Mouse (Mus musculus): ENCODE data around the gene Rprd1b. TPM values are rescaled to one million over a fixed set of nuclear protein-coding genes. Genes with fewer than 3 reads are reported as not detected.
A peak's percentile ranks its signal among the peaks of the same experiment; 100 is the strongest.
"Not testable (repeated sequence)": the region's sequence is repeated elsewhere in the genome, so short reads cannot be mapped to it uniquely, and the experiment has no call there.

Rprd1b gene
- polyA plus RNA-seq, 1 experiment from 2014 or later, result 20.1 TPM

- in situ Hi-C loops (cut with MboI; ENCODE audit: low pct_unique_long_range_greater_than_20kb), result no loop called here
- ChIA-PET CTCF (no interaction called here), POLR2A (no interaction called here)
- TF ChIP-seq CTCF (IDR thresholded peaks at IDR 0.05), result no peak
- H3K27me3 ChIP-seq, result no peaks in the 10 kb centered on the region
- DNase-seq (ENCODE audit: low read depth, low spot score) (no peak), ATAC-seq (no peak)
Measured at GRCm38 (mm10) chr2:158040396-158040795, 12.1 kb downstream of the Rprd1b start.

DNA sequence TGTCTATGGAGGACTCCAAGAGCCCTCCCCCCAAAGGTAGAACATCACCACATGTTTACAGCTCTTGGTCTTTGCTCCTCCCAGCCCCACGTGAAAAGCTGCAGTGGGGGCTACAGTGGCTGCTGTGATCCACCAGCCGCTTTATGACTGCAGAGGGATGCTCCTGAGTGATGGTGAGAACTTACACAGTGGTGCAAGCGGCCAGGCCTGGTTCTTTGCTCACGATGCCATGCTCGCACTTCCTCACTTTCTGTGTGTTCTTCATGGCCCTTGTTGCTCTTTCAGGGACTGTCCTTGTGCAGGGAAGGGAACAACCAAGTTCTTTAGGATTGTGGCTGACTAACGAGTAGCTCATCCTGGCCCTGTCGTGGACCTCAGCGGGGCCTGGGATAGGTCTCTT lies 15.2 kb downstream of the Rprd1b start:
- ATAC-seq (no peak), DNase-seq (ENCODE audit: low read depth, low spot score) (no peak)
- no peak for TF ChIP-seq CTCF (IDR thresholded peaks at IDR 0.05)
- no peaks in the 10 kb centered on the region for H3K27me3 ChIP-seq
- in situ Hi-C loops (cut with MboI; ENCODE audit: low pct_unique_long_range_greater_than_20kb), result no loop called here
- ChIA-PET CTCF (interaction anchor here (1.2 to 1.5 kb wide), 2 partner anchors 12 to 21 kb away, joined by 3 to 6 read pairs; no protein-coding TSS in a partner anchor), POLR2A (no interaction called here)

DNA sequence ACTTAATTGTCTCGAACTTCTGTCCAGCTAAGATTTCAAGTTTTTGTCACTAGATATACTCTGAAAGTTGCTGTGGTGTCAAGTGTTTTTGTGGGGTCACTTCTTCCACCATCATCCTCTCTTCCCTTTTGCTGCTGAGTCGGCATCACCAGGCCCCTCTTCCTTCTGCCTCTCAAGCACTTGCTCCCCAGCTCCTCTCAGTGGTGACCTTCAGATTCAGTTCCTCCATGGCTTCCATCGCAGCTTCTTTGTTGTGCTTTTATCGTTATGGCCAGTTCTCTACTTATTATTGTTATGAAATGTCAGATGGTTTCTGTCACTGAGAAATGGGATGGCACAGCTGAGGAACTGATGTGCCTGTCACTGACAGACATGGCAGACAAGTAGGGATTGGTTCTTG lies 17.9 kb downstream of the Rprd1b start:
- no peaks in the 10 kb centered on the region for H3K27me3 ChIP-seq
- ATAC-seq, result no peak
- peak; percentile 23 for TF ChIP-seq CTCF (IDR thresholded peaks at IDR 0.05)
- DNase-seq (ENCODE audit: low read depth, low spot score), result no peak
- in situ Hi-C loops (cut with MboI; ENCODE audit: low pct_unique_long_range_greater_than_20kb), result no loop called here
- POLR2A ChIA-PET, result interaction anchor here (1.7 kb wide), 1 partner anchor 9 kb away, joined by 4 read pairs; no protein-coding TSS in a partner anchor
- CTCF ChIA-PET, result interaction anchor here (0.8 to 2.4 kb wide), 5 partner anchors 9 to 159 kb away, joined by 3 to 8 read pairs (median 4); no protein-coding TSS in a partner anchor

GRCm38 (mm10) chr2:158047903-158048302 lies 19.6 kb downstream of the Rprd1b start:
- peak; percentile 77 for TF ChIP-seq CTCF (IDR thresholded peaks at IDR 0.05)
- ATAC-seq (no peak), DNase-seq (ENCODE audit: low read depth, low spot score) (no peak)
- H3K27me3 ChIP-seq, result no peaks in the 10 kb centered on the region
- in situ Hi-C loops (cut with MboI; ENCODE audit: low pct_unique_long_range_greater_than_20kb), result no loop called here
- POLR2A ChIA-PET, result no interaction called here
- CTCF ChIA-PET, result interaction anchor here (1.0 to 2.2 kb wide), 4 partner anchors 9 to 133 kb away, joined by 3 to 9 read pairs (median 4); no protein-coding TSS in a partner anchor

DNA sequence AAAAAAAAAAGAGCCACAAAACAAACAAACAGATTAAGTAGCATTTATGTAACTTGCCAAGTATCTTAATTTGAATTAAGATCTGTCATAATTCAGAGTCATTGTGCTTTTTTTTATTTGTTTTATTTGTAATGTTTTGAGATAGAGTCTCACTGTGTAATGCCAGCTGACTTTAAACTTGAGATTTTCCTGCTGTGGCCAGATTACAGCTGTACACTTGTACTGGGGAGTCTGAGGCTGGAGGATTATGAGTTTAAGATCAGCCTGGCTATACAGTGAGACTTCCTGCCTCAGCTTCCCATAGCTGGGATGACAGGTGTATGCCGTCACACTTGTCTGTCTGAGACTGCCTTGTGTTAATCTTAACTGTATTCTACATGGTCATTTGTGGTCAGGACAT lies 20.4 kb downstream of the Rprd1b start:
- DNase-seq (ENCODE audit: low read depth, low spot score), result no peak
- H3K27me3 ChIP-seq, result no peaks in the 10 kb centered on the region
- no peak for ATAC-seq
- POLR2A ChIA-PET, result no interaction called here
- TF ChIP-seq CTCF (IDR thresholded peaks at IDR 0.05), result no peak
- in situ Hi-C loops (cut with MboI; ENCODE audit: low pct_unique_long_range_greater_than_20kb), result no loop called here
- CTCF ChIA-PET, result interaction anchor here (2.2 kb wide), 1 partner anchor 11 kb away, joined by 9 read pairs; no protein-coding TSS in a partner anchor

DNA sequence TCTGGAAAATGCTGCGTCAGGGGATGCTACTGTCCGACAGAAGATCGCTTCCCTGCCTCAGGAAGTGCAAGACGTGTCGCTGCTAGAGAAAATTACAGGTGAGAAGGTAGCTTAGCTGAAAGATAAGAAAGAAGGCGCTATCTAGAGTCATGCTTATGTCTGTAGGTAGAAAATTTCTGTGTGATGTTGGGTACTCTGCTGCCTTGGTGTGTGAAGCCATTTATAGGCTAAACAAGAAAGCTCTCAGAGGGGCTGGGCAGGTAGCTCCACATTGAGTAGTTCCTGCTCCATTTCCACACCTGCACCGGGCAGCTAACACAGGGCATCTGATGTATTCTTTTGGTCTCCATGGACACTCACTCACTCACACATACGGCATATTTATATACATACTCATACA lies 21.8 kb downstream of the Rprd1b start:
- ATAC-seq (no peak), DNase-seq (ENCODE audit: low read depth, low spot score) (no peak)
- no peak for TF ChIP-seq CTCF (IDR thresholded peaks at IDR 0.05)
- ChIA-PET POLR2A (no interaction called here), CTCF (interaction anchor here (0.9 kb wide), 1 partner anchor 154 kb away, joined by 3 read pairs; no protein-coding TSS in a partner anchor)
- in situ Hi-C loops (cut with MboI; ENCODE audit: low pct_unique_long_range_greater_than_20kb), result no loop called here
- no peaks in the 10 kb centered on the region for H3K27me3 ChIP-seq

DNA sequence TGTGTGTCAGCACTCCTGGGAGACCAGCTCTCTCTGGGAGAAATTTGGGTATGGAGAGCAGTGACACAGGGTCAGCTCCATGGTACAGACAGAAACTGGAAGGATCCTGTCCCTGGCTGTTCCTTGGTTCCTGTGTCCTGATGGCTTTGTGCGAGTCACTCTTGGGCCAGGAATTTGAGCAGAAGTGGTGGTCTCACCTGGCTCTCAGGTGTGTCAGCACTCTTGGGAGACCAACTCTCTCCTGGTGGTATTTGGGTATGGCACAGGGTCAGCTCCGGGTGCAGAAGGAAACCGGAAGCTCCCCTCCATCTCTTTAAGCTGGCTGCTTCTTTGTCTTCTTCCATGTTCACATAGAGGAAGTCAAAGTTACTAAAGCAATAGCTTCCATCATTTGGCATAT lies 26.3 kb downstream of the Rprd1b start:
- no peak for TF ChIP-seq CTCF (IDR thresholded peaks at IDR 0.05)
- CTCF ChIA-PET, result interaction anchor here (1.2 to 2.0 kb wide), 4 partner anchors 9 to 136 kb away, joined by 3 to 8 read pairs (median 6); no protein-coding TSS in a partner anchor
- H3K27me3 ChIP-seq, result no peaks in the 10 kb centered on the region
- ATAC-seq (no peak), DNase-seq (ENCODE audit: low read depth, low spot score) (no peak)
- in situ Hi-C loops (cut with MboI; ENCODE audit: low pct_unique_long_range_greater_than_20kb), result no loop called here
- POLR2A ChIA-PET, result interaction anchor here (1.6 kb wide), 1 partner anchor 8 kb away, joined by 4 read pairs; no protein-coding TSS in a partner anchor

DNA sequence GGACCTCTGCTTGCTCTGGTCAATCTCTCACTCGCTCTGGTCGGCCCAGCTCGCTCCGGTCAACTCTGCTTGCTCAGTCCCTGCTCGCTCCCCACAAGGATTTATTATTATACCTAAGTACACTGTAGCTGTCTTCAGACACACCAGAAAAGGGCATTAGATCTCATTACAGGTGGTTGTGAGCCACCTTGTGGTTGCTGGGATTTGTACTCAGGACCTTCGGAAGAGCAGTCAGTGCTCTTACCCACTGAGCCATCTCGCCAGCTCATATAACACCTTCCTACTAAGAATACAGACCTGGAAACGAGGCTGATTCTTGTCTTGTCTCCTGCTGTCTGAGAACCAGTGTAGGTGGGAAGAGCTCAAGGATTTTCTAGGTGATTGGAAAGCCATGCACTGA lies 27.1 kb downstream of the Rprd1b start:
- not testable (repeated sequence) for ATAC-seq; DNase-seq (ENCODE audit: low read depth, low spot score); H3K27me3 ChIP-seq
- in situ Hi-C loops (cut with MboI; ENCODE audit: low pct_unique_long_range_greater_than_20kb), result loop anchor here (5.0 kb wide), 1 partner anchor 287 kb away; no protein-coding TSS in a partner anchor
- POLR2A ChIA-PET, result interaction anchor here (1.6 kb wide), 1 partner anchor 9 kb away, joined by 4 read pairs; no protein-coding TSS in a partner anchor
- CTCF ChIA-PET, result interaction anchor here (1.0 to 2.0 kb wide), 6 partner anchors 9 to 204 kb away, joined by 3 to 8 read pairs (median 4); no protein-coding TSS in a partner anchor

GRCm38 (mm10) chr2:158057030-158057429 lies 28.7 kb downstream of the Rprd1b start:
- POLR2A ChIA-PET, result interaction anchor here (1.1 kb wide), 1 partner anchor 112 kb away, joined by 3 read pairs; no protein-coding TSS in a partner anchor
- H3K27me3 ChIP-seq, result no peaks in the 10 kb centered on the region
- in situ Hi-C loops (cut with MboI; ENCODE audit: low pct_unique_long_range_greater_than_20kb), result loop anchor here (5.0 kb wide), 1 partner anchor 285 kb away; no protein-coding TSS in a partner anchor
- no peak for DNase-seq (ENCODE audit: low read depth, low spot score)
- CTCF ChIA-PET, result interaction anchor here (1.2 kb wide), 1 partner anchor 9 kb away, joined by 4 read pairs; no protein-coding TSS in a partner anchor
- TF ChIP-seq CTCF (IDR thresholded peaks at IDR 0.05), result no peak
- ATAC-seq, result no peak

GRCm38 (mm10) chr2:158058534-158058933 lies 30.2 kb downstream of the Rprd1b start:
- CTCF ChIA-PET, result no interaction called here
- in situ Hi-C loops (cut with MboI; ENCODE audit: low pct_unique_long_range_greater_than_20kb), result loop anchor here (5.0 kb wide), 1 partner anchor 284 kb away; no protein-coding TSS in a partner anchor
- no peak for TF ChIP-seq CTCF (IDR thresholded peaks at IDR 0.05)
- POLR2A ChIA-PET, result no interaction called here
- DNase-seq (ENCODE audit: low read depth, low spot score) (no peak), ATAC-seq (no peak)
- no peaks in the 10 kb centered on the region for H3K27me3 ChIP-seq

DNA sequence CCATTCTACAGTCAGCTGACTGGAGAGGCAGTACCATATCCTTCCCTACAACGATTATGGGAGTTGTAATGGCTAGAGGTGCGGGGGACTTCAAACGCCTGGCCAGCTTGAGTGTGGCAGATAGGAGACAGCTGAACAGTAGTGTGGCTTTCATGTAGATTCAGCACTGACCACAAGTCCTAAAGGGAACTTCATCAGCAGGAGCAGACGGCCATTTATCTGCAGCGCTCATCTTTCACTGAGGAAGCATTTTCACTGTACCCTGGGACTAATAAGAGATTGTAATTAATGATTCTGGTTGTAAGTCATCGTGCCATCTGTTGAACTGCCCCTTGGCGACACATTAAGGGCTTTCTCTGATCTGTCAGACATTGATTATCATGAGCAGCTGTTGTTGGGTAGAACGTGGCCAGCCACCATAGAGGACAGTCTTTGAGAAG lies 31.4 kb downstream of the Rprd1b start:
- DNase-seq (ENCODE audit: low read depth, low spot score) (no peak), ATAC-seq (no peak)
- POLR2A ChIA-PET, result interaction anchor here (1.5 kb wide), 1 partner anchor 17 kb away, joined by 3 read pairs; no protein-coding TSS in a partner anchor
- in situ Hi-C loops (cut with MboI; ENCODE audit: low pct_unique_long_range_greater_than_20kb), result loop anchor here (5.0 to 10.0 kb wide), 2 partner anchors 205 to 283 kb away; no protein-coding TSS in a partner anchor
- TF ChIP-seq CTCF (IDR thresholded peaks at IDR 0.05), result no peak
- CTCF ChIA-PET, result interaction anchor here (0.7 to 2.4 kb wide), 2 partner anchors 12 to 151 kb away, joined by 3 to 9 read pairs; no protein-coding TSS in a partner anchor
- no peaks in the 10 kb centered on the region for H3K27me3 ChIP-seq
